Mouse (Mus musculus) brain, embryonic 18.5 days (tissue): Measurements from ENCODE around the gene 4930579F01Rik.

Experiments used
- DNase-seq: peaks from one replicate; pipeline ENCODE4 v3.0.0-alpha.2; 2012; ENCODE audit warnings: low read depth, low spot score

The 4930579F01Rik gene

GRCm38 (mm10) chr3:138216091-138216490 lies 22.5 kb upstream of the 4930579F01Rik start:
- DNase-seq = no peak

DNA sequence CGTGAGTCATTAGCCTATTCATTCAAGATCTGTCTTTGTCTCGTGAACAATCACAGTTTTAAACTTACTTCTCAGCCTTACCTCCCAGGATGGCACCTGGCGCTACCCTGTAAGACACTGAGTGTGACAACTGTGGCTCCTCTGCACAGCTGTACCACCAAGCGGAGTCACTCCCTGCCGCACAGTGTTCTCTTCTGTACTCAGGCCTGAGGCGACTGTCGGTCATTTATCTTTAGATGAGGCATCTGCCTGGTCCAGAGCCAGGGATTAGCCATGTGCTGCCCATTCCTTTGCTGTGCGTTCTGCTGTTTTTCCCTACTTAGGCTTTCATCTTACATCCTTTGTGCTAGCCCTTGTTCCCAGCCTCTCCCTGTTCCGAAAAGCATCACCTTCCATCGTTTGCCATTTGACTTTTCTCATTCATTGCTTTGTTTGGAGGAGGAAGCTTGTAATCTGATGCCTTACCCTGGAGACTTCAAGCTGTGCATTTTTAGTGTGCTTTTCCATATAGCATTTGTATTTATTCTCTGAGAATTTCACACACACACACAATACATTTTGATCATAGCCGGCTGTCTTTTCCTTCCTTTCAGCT lies 21.9 kb upstream of the 4930579F01Rik start:
- DNase-seq = no peak

- DNase-seq = no peak
Observed at GRCm38 (mm10) chr3:138212431-138212951, 18.9 kb upstream of the 4930579F01Rik start.

DNA sequence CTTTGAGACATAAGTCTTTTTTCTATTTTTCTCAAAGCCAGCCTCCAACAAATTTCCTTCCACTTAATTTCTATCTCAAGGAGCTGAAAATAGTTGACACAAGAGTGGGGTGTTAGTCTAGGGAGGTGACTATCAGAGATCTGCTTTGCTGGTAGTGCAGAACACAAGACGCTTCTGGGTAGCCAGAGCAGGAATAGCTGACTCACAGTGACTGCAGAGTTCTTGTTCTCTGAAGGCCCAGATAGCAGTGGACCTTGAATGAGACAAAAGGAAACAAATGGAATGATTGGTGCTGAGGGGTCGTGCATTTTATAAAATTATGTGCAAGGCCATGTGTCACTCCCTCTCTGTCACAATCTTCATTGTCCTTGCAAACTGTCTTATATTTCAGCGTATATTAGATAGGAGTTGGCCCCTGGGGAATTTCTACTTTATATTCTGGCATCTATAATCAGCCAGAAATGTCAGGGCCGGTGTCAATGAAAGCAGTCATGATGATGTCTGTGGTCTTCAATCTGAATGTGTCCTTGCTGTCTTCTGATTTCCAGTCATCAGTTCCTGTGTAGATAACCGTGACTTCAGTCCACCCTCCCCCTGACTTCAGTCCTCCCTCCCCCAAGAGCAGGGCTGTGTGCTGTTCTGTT lies 16.9 kb upstream of the 4930579F01Rik start:
- no peak for DNase-seq

- DNase-seq = no peak
Observed at GRCm38 (mm10) chr3:138208821-138209220, 15.2 kb upstream of the 4930579F01Rik start.

GRCm38 (mm10) chr3:138198722-138199068 lies 5.1 kb upstream of the 4930579F01Rik start:
- no peak for DNase-seq

DNA sequence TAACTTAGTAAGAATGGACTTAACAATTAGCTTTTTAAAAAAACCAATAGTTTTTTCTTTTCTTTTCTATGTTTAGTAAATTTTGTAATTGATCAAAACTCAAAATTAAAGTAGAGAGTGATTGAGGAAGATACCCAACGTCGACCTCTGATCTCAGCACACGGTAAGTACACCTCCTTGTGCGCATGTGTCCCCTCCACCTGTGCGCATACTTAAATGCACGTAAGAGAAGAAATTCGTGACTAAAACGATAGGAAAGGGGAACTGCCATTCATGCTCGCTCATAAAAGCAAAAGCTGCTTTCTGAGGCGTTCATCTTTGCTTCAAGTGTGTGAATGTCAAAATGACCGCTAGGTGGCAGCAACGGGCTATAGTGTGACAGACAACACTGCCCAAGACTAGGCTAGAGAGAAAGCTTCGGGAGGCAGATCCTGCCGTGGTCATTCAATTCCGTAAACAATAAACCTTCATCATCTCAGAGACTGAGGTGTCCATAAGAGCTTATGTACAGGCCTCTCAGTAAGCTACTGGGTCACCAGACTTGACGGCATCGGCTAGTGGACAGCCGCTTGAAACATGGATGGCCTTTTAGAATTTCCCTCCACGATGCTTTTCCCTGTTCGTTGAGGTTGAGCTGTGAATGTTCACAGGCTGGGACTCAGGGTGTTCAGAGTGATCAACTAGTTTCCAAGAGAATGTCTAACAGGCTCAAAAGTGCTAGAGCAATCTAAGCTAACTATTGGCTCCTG lies 4.5 kb upstream of the 4930579F01Rik start:
- DNase-seq = peak; percentile 74

GRCm38 (mm10) chr3:138197556-138197955 lies 3.9 kb upstream of the 4930579F01Rik start:
- no peak for DNase-seq

DNA sequence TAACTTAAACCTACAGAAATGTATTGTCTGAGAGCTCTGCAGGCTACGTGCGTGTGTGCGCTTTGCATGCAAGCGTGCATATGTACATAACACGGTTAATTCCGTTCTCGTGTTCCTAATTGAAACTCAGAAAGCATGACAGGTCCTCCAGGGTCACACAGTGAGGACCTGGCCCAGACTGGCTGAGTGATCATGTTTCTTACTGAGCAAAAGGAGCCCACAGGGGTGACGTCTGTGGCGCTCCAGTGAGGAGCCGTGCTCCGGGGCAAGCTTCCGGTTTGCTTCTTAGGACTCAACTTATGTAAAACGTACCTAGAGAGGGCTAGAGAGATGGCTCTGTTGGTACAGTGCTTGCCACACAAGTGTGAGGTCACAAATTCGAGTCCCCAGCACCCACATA lies 3.5 kb upstream of the 4930579F01Rik start:
- DNase-seq = no peak

DNA sequence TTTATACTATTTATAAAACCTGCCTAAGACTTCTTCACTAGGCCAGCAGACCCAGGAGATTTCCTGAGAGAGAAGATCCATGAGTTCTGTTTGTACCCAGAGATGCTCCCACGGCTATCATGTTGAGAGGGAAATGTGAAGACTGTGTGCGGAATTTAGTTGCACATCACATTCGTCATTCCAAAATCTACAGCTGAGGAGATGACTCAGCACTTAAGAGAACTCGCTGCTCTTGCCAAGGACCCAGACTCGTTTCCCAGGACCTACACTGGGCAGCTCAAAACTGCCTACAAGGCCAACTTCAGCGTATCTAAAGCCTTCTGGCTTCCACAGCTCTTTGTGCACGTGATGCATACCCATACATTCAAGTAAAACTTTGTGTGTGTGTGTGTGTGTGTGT lies 1.4 kb downstream of the 4930579F01Rik start:
- no peak for DNase-seq

DNA sequence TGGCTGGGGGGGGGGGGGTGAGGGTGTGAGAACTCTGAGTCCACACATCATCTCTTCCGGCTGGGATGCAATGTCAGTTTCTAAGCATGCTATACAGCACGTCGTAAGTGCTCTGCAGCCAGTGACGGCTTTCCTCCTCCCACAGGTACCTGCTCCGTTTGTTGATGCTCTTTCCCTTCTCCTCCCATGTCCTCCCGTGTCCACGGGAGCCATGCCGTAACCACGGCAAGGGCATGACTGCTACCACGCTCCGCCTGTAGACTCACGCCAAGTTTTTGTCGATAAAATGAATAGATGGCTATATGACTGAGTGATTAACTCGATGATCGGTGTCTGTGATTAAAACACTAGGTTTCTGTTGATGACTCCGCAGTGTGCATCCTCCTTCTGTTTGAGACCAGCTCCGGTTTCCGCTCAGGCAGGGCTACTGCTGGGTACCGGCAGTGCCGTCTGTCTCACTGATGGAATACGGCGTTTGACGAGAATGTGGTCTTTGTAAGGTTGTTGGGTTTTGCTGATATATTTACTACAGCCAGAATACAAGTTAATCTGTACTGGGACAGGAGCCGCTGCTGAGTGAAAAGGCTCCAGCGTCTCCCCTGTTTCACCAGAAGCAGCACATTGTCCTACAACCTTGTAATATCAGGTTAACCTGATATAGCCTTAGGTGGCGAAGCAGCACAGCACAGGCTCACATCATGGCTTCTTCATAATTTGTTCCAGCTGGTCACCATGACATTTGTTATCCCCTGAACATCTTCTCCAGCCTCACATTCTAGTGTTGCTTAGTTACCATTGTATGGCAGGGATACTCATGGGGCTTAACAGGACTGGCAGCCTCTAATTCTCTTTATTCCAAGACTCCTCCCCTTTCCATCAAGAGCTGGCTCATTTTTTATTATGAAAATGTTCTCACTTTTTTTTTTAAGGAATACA lies 7.4 kb downstream of the 4930579F01Rik start:
- no peak for DNase-seq

- DNase-seq = no peak
Observed at GRCm38 (mm10) chr3:138185290-138185689, 8.3 kb downstream of the 4930579F01Rik start.

DNA sequence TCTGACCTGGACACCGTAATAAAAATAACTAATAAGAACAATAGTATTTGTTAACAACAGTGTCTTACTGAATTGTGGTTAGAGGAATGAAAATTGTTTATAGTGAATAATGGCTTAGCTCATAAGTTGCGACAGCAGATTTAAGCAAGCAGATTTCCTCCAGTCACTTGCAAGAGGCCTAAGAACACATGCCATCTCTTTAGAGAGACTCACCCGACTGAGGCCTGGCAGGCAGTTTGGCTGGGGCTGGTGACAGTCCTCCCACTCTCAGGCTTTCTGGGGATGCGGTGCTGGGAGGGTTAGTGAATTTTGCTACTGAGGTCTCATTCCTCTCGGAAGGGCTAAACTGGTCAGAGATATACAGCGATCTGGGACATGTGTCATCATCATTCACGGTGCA lies 10.3 kb downstream of the 4930579F01Rik start:
- no peak for DNase-seq

DNA sequence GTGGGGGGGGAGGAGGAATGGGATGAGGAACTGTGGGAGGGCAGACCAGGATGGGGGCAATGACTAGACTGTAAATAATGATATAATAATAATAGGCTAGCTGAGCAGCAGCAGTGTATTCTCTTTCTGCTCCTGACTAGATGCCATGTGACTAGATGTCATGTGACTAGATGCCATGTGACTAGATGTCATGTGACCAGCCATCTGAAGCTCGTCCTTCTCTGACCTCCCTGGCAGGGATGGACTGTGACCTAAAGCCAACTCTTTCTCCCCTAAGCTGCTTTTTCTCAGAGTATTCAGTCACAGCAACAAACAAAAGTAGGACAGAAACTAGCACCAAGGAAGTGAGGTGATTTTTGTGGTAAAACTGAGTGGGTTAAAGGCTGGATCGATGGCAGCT lies 11.6 kb downstream of the 4930579F01Rik start:
- DNase-seq = no peak

GRCm38 (mm10) chr3:138175551-138175950 lies 18.1 kb downstream of the 4930579F01Rik start:
- no peak for DNase-seq

DNA sequence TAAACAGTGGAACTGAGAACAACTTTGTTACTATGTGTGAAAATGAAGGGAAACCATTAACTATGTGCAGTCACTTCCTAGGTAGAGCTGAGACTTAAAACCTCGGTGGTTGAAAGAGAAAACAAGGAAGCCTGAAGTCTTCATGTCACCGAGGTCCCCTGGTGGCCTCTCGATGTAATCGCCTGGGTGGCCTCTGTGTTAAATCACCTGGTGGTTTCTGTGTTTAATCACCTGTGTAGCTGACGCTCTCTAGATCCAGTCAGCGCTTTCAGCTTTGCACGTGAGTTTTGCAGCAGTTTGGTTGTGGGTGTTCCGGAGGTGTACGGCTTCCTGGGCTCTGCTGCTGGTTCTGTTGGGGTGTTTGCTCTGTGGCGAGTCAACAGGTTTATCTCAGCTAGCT lies 20.3 kb downstream of the 4930579F01Rik start:
- DNase-seq = no peak

DNA sequence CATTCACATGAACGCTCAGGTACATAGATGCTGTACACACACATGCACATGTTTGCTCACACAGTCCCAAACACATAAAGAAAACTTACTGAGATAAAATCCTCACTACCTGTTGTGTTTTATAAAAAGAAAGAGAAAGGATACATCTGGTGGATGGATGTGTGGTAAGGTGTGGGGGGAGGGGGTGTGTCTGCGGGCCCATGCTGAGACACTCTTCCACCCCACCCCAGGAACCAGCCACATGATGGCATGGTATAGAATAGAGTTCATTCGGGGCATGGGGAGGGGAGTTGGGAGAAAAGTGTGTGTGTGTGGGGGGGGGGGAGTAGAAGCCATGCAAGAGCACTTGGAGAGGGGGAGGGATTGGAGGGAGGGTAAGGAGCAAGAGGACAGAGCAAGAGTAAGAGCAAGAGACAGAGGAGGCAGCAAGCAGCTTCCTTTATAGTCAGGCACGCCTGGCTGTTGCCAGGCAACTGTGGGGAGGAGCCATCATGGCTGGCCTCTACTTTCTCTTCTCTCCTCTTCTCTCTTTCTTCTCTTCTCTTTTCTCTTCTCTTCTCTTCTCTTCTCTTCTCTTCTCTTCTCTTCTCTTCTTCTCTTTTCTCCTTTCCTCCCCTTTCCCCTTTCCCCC lies 31.0 kb downstream of the 4930579F01Rik start:
- DNase-seq = no peak

DNA sequence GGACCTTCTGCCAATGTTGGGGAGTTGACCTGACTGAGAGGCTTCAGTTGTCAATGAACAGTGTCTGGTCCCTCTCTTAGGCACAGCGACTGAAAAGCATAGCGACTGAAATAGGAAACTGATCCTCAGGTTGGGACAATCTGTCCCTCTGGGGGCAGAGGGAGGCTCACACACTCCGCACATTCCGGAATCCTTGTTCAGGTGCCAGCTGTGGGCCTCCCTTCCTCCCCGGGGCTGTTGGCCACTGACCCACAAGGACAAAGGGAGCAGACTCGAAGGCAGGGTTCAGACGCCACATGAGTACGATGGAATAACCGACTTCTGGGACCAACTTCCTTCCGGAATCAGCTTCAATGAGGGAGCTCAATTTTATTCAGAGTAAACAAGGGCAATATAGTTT lies 32.0 kb downstream of the 4930579F01Rik start:
- DNase-seq = no peak

GRCm38 (mm10) chr3:138156651-138157050 lies 37.0 kb downstream of the 4930579F01Rik start:
- DNase-seq = no peak

- DNase-seq = no peak
Observed at GRCm38 (mm10) chr3:138155062-138155461, 38.6 kb downstream of the 4930579F01Rik start.

DNA sequence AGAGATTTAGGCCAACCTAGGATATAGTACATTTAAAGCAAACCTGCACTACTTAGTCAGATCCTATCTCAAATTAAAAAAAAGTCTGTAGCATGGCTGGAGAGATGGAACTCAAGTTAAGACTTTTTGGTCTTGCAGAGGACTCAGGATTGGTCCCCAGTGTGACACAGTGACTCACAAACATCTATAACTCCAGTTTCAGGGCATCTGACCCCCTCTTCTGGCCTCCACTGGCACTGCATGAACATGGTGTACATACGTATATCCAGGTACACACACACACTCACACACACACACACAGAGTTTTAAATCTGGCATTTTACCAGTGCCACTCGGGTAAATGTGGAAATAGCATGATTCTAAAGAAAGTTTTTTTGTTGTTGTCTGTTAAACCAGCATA lies 44.8 kb downstream of the 4930579F01Rik start:
- DNase-seq = no peak
